Mouse (Mus musculus): ENCODE measurements around the gene Lix1. TPM values are rescaled to one million over a fixed set of nuclear protein-coding genes. Genes with fewer than 3 reads are reported as not detected.

The Lix1 gene
- polyA plus RNA-seq, 1 experiment: not detected

DNA sequence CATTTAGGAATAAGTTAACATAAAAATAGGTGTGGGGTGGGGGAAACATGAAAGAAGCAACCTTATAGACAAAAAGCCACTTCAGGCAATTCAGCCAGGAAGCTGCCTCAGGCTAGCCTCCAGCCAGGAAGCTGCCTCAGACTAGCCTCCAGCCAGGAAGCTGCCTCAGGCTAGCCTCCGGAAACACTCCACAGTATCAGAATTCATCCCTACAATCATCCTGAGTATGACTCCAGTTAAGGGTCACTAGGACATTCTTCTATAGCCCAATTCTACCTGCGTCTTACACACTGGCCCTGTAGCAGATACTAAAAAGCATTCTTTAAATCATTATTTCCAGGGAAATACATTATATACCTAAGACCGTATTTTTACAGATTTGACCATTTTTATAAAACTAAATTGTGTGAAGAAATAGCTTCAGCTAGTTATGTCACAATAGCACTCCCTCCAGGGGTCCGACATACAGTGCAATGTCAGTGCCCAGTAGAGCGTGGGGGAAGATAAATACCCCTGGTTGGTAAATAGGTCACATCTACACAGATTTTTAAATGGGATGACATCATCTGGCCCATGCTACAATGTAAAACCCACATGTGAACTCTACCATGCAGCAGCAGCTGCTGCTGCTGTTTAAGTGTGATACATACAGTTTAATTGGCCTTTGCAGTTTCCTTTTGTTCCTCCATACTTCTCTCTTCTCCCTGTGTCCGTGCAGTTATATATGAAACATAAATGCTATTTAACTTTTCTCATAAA, 6.4 kb downstream of the Lix1 start:
- H3K4me3 ChIP-seq (replicated peaks): no peak overlapping the region
- TF ChIP-seq TAL1 (IDR thresholded peaks at IDR 0.05; ENCODE audit: low read length): no peak
- TF ChIP-seq GATA1 (IDR thresholded peaks at IDR 0.05; ENCODE audit: low read length): no peak
- H3K36me3 ChIP-seq (ENCODE audit: control insufficient read depth): no peaks in the 10 kb centered on the region

DNA sequence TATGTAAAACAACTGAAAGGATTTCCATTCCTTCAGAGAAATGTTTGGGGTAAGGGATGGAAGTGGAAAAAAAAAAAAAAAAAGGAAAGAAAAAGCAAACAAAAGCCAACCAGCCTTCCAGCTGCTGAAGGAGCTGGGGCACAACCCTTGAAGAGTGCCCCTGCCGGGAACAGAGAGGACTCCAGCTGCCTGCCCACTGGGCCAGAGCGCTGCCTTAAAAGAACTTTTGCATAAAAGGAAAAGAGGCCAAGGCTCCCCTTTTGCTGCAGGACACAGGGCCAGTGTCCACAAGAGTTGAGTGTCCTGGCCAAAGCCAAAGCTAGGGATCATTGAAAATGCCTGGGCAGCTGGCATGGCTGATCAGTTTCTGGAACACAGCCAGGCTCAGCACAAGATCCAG, 7.1 kb downstream of the Lix1 start:
- no peaks in the 10 kb centered on the region for H3K36me3 ChIP-seq (ENCODE audit: control insufficient read depth)
- no peak for TF ChIP-seq TAL1 (IDR thresholded peaks at IDR 0.05; ENCODE audit: low read length)
- no peak for TF ChIP-seq GATA1 (IDR thresholded peaks at IDR 0.05; ENCODE audit: low read length)
- H3K9me3 ChIP-seq (ENCODE audit: control insufficient read depth, low read length): no peaks in the 10 kb centered on the region
- H3K27me3 ChIP-seq (ENCODE audit: control insufficient read depth): no peaks in the 10 kb centered on the region
- no peaks in the 10 kb centered on the region for H3K4me1 ChIP-seq (ENCODE audit: control insufficient read depth)
- H3K4me3 ChIP-seq (replicated peaks): no peak overlapping the region

More for the DNA sequence above, 6.4 kb downstream of the Lix1 start:
- no peaks in the 10 kb centered on the region for H3K9me3 ChIP-seq (ENCODE audit: control insufficient read depth, low read length)
- no peaks in the 10 kb centered on the region for H3K4me1 ChIP-seq (ENCODE audit: control insufficient read depth)
- no peaks in the 10 kb centered on the region for H3K27me3 ChIP-seq (ENCODE audit: control insufficient read depth)

DNA sequence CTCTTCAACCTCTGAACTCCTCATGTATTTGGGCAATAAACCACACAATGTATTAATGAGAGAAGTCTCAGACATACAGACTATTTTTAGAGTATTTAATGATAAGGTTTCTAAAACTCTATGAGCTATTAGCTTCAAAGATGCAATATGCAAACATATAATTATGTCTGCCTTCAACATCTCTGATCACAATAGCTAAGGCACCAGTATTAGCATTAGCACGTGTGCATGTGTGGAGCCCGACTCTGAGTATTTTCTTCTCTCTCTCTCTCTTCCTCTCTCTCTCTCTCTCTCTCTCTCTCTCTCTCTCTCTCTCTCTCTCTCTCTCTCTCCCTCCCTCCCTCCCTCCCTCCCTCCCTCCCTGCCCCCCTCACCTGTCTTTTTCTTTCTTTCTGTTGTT, 9.0 kb downstream of the Lix1 start:
- Histone ChIP-seq H3K9me3 (ENCODE audit: control insufficient read depth, low read length) (no peaks in the 10 kb centered on the region), H3K4me3 (replicated peaks) (no peak overlapping the region), H3K36me3 (ENCODE audit: control insufficient read depth) (no peaks in the 10 kb centered on the region), H3K27me3 (ENCODE audit: control insufficient read depth) (no peaks in the 10 kb centered on the region), H3K4me1 (ENCODE audit: control insufficient read depth) (no peaks in the 10 kb centered on the region)
- TF ChIP-seq TAL1 (IDR thresholded peaks at IDR 0.05; ENCODE audit: low read length) (no peak), GATA1 (IDR thresholded peaks at IDR 0.05; ENCODE audit: low read length) (no peak)

DNA sequence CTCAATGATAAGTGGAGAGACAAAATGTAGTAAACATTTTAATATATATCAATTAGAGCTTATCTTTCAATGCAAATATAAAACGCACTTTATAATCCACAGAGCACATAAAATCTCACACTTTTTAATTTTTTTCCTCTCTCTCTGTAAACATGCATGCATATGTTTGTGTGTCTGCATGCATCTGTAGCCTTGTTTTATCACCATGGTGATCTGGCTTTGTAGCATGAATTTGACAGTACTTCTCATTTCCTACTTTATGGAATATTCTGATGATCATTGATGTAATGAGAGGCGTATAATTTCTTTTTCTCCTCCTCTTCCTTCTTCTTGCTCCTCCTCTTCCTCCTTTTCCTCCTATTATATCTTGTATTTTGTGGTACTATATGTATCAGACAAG, 9.7 kb downstream of the Lix1 start:
- no peaks in the 10 kb centered on the region for H3K4me1 ChIP-seq (ENCODE audit: control insufficient read depth)
- TF ChIP-seq TAL1 (IDR thresholded peaks at IDR 0.05; ENCODE audit: low read length): no peak
- TF ChIP-seq GATA1 (IDR thresholded peaks at IDR 0.05; ENCODE audit: low read length): no peak

DNA sequence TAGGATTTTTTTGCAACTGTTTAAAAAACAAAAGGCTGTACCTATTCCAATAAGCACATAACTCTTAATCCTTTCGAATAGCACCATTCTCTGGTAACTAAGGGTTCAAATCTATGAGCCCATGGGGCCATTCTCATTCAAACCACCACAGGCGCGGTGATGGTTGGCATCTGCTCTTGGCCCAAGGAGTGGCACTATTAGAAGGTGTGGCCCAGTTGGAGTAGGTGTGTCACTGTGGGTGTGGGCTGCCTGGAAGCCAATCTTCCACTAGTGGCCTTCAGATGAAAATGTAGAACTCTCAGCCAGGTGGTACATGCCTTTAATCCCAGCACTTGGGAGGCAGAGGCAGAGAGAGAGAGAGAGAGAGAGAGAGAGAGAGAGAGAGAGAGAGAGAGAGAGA, 11.7 kb downstream of the Lix1 start:
- no peaks in the 10 kb centered on the region for H3K9me3 ChIP-seq (ENCODE audit: control insufficient read depth, low read length)
- H3K4me3 ChIP-seq (replicated peaks): no peak overlapping the region
- H3K4me1 ChIP-seq (ENCODE audit: control insufficient read depth): no peaks in the 10 kb centered on the region
- H3K27me3 ChIP-seq (ENCODE audit: control insufficient read depth): no peaks in the 10 kb centered on the region
- no peak for TF ChIP-seq TAL1 (IDR thresholded peaks at IDR 0.05; ENCODE audit: low read length)
- TF ChIP-seq GATA1 (IDR thresholded peaks at IDR 0.05; ENCODE audit: low read length): no peak
- no peaks in the 10 kb centered on the region for H3K36me3 ChIP-seq (ENCODE audit: control insufficient read depth)

More for the DNA sequence above, 9.7 kb downstream of the Lix1 start:
- H3K36me3 ChIP-seq (ENCODE audit: control insufficient read depth): no peaks in the 10 kb centered on the region
- H3K4me3 ChIP-seq (replicated peaks): no peak overlapping the region
- no peaks in the 10 kb centered on the region for H3K27me3 ChIP-seq (ENCODE audit: control insufficient read depth)
- no peaks in the 10 kb centered on the region for H3K9me3 ChIP-seq (ENCODE audit: control insufficient read depth, low read length)

DNA sequence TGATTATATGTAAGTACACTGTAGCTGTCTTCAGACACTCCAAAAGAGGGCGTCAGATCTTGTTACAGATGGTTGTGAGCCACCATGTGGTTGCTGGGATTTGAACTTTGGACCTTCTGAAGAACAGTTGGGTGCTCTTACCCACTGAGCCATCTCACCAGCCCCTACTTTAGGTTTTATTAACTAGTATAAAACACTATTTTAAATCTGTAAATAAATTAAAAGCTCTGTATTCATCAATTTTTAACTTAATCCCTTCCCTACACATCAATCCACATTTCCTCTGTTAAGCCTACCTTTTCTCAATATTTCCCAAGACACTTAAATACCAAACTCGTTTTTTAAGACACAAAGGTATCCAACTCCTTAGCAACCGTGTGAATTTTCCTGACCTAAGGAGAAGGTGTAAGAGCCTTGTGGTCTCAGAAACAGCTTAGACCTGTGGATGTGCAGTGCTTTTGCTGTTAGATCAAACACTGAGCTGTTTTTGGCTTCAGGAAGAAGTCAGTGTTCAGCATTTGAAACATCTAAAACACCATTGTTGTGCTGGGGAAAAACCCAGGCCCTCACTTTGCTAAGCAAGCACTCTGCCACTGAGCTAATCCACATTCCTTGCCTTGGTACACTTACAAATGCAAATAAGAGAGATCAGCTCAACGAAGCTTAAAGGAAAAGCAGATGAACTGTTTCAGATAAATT, 22.3 kb downstream of the Lix1 start:
- Histone ChIP-seq H3K4me3 (replicated peaks) (no peak overlapping the region), H3K36me3 (ENCODE audit: control insufficient read depth) (no peaks in the 10 kb centered on the region), H3K27me3 (ENCODE audit: control insufficient read depth) (no peaks in the 10 kb centered on the region), H3K9me3 (ENCODE audit: control insufficient read depth, low read length) (no peaks in the 10 kb centered on the region), H3K4me1 (ENCODE audit: control insufficient read depth) (no peaks in the 10 kb centered on the region)
- TF ChIP-seq TAL1 (IDR thresholded peaks at IDR 0.05; ENCODE audit: low read length) (no peak), GATA1 (IDR thresholded peaks at IDR 0.05; ENCODE audit: low read length) (no peak)

DNA sequence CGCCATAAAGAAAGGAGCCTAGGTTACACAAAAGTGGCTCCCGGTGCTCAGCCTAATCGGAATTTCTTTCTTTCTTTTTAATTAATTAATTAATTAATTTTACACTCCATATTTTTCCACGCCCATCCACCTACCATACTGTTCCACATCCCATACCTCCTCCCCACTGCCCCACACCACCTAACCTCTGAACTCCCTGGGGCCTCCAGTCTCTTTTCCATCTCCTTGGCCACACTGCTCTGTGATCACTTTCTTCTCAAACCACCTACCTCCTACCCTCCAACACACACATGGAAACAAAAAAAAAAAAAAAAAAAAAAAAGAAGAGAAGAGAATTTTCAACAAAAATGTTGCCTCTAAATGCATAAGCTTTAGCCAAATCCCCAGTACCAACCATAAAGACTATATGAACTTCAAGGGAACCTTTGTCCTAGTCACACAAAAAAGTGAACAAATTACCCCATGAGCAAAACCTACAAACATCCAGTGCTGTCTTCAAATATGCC, 22.9 kb downstream of the Lix1 start:
- Histone ChIP-seq H3K9me3 (ENCODE audit: control insufficient read depth, low read length) (no peaks in the 10 kb centered on the region), H3K4me1 (ENCODE audit: control insufficient read depth) (no peaks in the 10 kb centered on the region), H3K4me3 (replicated peaks) (no peak overlapping the region), H3K36me3 (ENCODE audit: control insufficient read depth) (no peaks in the 10 kb centered on the region), H3K27me3 (ENCODE audit: control insufficient read depth) (no peaks in the 10 kb centered on the region)
- TF ChIP-seq GATA1 (IDR thresholded peaks at IDR 0.05; ENCODE audit: low read length): no peak
- TF ChIP-seq TAL1 (IDR thresholded peaks at IDR 0.05; ENCODE audit: low read length): no peak

DNA sequence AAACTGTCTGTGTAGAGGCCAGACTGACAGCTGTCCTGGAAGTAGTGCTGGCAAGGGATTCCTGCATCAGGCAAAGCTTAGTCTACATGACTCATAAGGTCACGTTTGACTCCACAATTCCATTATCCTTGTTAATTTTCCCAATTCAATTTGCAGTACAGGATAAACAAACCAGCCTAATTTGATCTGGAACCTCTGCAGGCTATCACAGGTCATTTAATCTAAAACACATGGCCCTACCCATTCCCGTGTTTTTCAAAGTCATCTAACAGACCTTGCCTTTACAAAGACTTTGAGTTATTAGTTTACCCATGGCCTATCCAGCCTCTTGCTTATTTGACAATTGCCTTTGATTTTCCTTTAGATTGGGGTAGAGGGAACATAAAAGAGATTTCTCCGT, 23.4 kb downstream of the Lix1 start:
- TF ChIP-seq TAL1 (IDR thresholded peaks at IDR 0.05; ENCODE audit: low read length) (no peak), GATA1 (IDR thresholded peaks at IDR 0.05; ENCODE audit: low read length) (no peak)
- Histone ChIP-seq H3K27me3 (ENCODE audit: control insufficient read depth) (no peaks in the 10 kb centered on the region), H3K9me3 (ENCODE audit: control insufficient read depth, low read length) (no peaks in the 10 kb centered on the region), H3K4me3 (replicated peaks) (no peak overlapping the region), H3K4me1 (ENCODE audit: control insufficient read depth) (no peaks in the 10 kb centered on the region), H3K36me3 (ENCODE audit: control insufficient read depth) (no peaks in the 10 kb centered on the region)

DNA sequence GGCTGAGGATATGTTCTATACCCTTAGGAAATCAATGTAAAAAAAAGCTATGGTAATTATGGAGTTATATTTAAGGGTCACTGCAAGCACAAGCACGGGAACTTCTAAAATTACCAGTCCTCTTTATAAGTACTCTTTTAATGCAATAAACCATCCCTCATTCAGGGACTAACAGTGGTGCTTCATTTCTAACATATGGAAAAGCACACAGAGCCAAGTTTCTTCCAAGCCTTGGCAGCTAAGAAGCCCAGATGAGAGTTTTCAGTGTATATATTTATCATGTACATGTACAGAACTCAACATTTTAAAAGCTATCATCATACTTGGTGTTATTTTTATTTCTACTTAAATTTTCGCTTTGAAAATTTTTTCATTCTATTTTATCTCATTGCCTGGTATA, 26.4 kb downstream of the Lix1 start:
- no peaks in the 10 kb centered on the region for H3K36me3 ChIP-seq (ENCODE audit: control insufficient read depth)
- H3K4me1 ChIP-seq (ENCODE audit: control insufficient read depth): no peaks in the 10 kb centered on the region
- no peaks in the 10 kb centered on the region for H3K9me3 ChIP-seq (ENCODE audit: control insufficient read depth, low read length)
- no peaks in the 10 kb centered on the region for H3K27me3 ChIP-seq (ENCODE audit: control insufficient read depth)
- TF ChIP-seq GATA1 (IDR thresholded peaks at IDR 0.05; ENCODE audit: low read length) (no peak), TAL1 (IDR thresholded peaks at IDR 0.05; ENCODE audit: low read length) (no peak)
- no peak overlapping the region for H3K4me3 ChIP-seq (replicated peaks)
